Mouse (Mus musculus) heart, adult 2 months (tissue): ENCODE results near the gene Zc2hc1c.

Experiments
- CTCF ChIP-seq: fragments of 200-600 bp; IDR thresholded peaks from 2 replicates; pipeline ENCODE4 v1.8.1; 2022; ENCODE audit warnings: antibody characterized with exemption, mild to moderate bottlenecking, moderate library complexity
- EP300 ChIP-seq: fragments of 200-500 bp; IDR thresholded peaks from 2 replicates; pipeline ENCODE4 v1.6.1; 2011; ENCODE audit warnings: low read depth, low read length, control low read depth; ENCODE audit not compliant: insufficient read depth
- POLR2A ChIP-seq: fragments of 200-500 bp; IDR thresholded peaks from 2 replicates; pipeline ENCODE4 v1.6.1; 2011; ENCODE audit warnings: mild to moderate bottlenecking, low read depth, low read length, control low read depth; ENCODE audit not compliant: insufficient read depth

GRCm38 (mm10) chr12:85271843-85272206 is 16.6 kb upstream of the Zc2hc1c start:
- no peak for TF ChIP-seq EP300
- TF ChIP-seq CTCF: no peak
- TF ChIP-seq POLR2A: no peak
